ENCODE assay signal across 8 mouse cellular contexts in genomic region chr4:139351931-139352711, GRCm38 (mm10). TPM values are rescaled to one million over a fixed set of nuclear protein-coding genes. Genes with fewer than 3 reads are reported as not detected.
DNase-seq lines count a peak whose midpoint lies in the region; ATAC-seq lines count a peak whose summit lies in the region.

TSS of gene Mrto4 (minus strand) at chr4:139352576.
TSS of gene Emc1 (plus strand) at chr4:139352587.
TSS of gene Ubr4 (plus strand) at chr4:139352609.

- H3K27ac ChIP-seq in intestine, embryonic 15.5 days, result peak within 1 kb of the TSS; percentile 96

- no peaks in the 10 kb centered on the region for H3K9me3 ChIP-seq in intestine, embryonic 15.5 days

- H3K4me2 ChIP-seq in intestine, embryonic 15.5 days (replicated peaks), result peak within 1 kb of the TSS; percentile 83

- H3K4me1 ChIP-seq in intestine, embryonic 15.5 days (replicated peaks), result peaks cover 15% of the 10 kb centered on the region

- H3K27me3 ChIP-seq in intestine, embryonic 15.5 days (replicated peaks), result no peaks in the 10 kb centered on the region

- peak within 1 kb of the TSS; percentile 83 for H3K4me3 ChIP-seq in intestine, embryonic 15.5 days (replicated peaks)

- H3K36me3 ChIP-seq in intestine, embryonic 15.5 days, result peaks cover 23% of the 10 kb centered on the region

- ATAC-seq in intestine, embryonic 15.5 days, result peak; percentile 97
- peak; percentile 89 for ATAC-seq in megakaryocyte-erythroid progenitor cell, adult 5-6 weeks (replicated peaks; ENCODE audit: low FRiP score, low TSS enrichment, poor library complexity, severe bottlenecking)

- H3K9ac ChIP-seq in intestine, embryonic 15.5 days, result peak within 1 kb of the TSS; percentile 86

- WGBS in intestine, embryonic 15.5 days, result under 1% methylated on average over 64 of the region's 64 CpGs

- intact Hi-C loops in gastrocnemius, postnatal 36 days (cut with DNase I), result no loop called here
- intact Hi-C loops in left cerebral cortex, postnatal 14 days (cut with DNase I), result no loop called here

- peak; percentile 83 for DNase-seq in adrenal gland, adult 8-10 months
- peak; percentile 59 for DNase-seq in embryo, embryonic 11.5 days (ENCODE audit: low read depth, low spot score)
- DNase-seq in gastrocnemius, postnatal 36 days, result peak; percentile 73 to 80
- peak; percentile 83 to 85 for DNase-seq in left cerebral cortex, postnatal 14 days (ENCODE audit: low spot score in 2 of 2)
- peak; percentile 82 for DNase-seq in right cerebral cortex, postnatal 14 days
- peak; percentile 80 for DNase-seq in urinary bladder, postnatal 25 days (ENCODE audit: low spot score)

RNA-seq across cellular contexts. Expression of gene Mrto4, which starts in this region (rescaled TPM):
- 10 to 100 TPM; 61.8 to 65.3 (median 63.0) TPM for total RNA-seq in adrenal gland, adult 8-10 months (2022)
- total RNA-seq in gastrocnemius, postnatal 36 days (2021), result 10 to 100 TPM; 32.4 to 33.0 TPM
- polyA plus RNA-seq in intestine, embryonic 15.5 days (2015; fragmentation: Nextera tagmentation; extraction: Ambion mirVana), result 119 and 122 TPM in 2 replicates
- 10 to 100 TPM; 38.2 to 48.5 TPM for total RNA-seq in left cerebral cortex, postnatal 14 days (2021)
- total RNA-seq in megakaryocyte-erythroid progenitor cell, adult 5-6 weeks (2014; fragmentation: Nextera tagmentation), result 200 and 273 TPM in 2 replicates
- 118 and 136 TPM in 2 replicates for total RNA-seq in megakaryocyte-erythroid progenitor cell, adult 5-6 weeks (2017)

RNA-seq across cellular contexts. Expression of gene Emc1, which starts in this region (rescaled TPM):
- total RNA-seq in adrenal gland, adult 8-10 months (2022), result 100 to 1,000 TPM in 1 of 4 experiments, 10 to 100 TPM in 3; 68.1 to 102 (median 84.3) TPM
- total RNA-seq in gastrocnemius, postnatal 36 days (2021), result 10 to 100 TPM; 28.2 to 29.1 TPM
- polyA plus RNA-seq in intestine, embryonic 15.5 days (2015; fragmentation: Nextera tagmentation; extraction: Ambion mirVana), result 21.2 TPM in 2 replicates
- 10 to 100 TPM; 77.7 to 82.3 TPM for total RNA-seq in left cerebral cortex, postnatal 14 days (2021)
- total RNA-seq in megakaryocyte-erythroid progenitor cell, adult 5-6 weeks (2014; fragmentation: Nextera tagmentation), result 30.4 and 34.5 TPM in 2 replicates
- 23.9 and 55.9 TPM in 2 replicates for total RNA-seq in megakaryocyte-erythroid progenitor cell, adult 5-6 weeks (2017)

RNA-seq across cellular contexts. Expression of gene Ubr4, which starts in this region (rescaled TPM):
- 100 to 1,000 TPM; 130 to 207 (median 167) TPM for total RNA-seq in adrenal gland, adult 8-10 months (2022)
- total RNA-seq in gastrocnemius, postnatal 36 days (2021), result 10 to 100 TPM; 91.3 to 94.0 TPM
- polyA plus RNA-seq in intestine, embryonic 15.5 days (2015; fragmentation: Nextera tagmentation; extraction: Ambion mirVana), result 52.7 and 59.0 TPM in 2 replicates
- 100 to 1,000 TPM; 158 to 164 TPM for total RNA-seq in left cerebral cortex, postnatal 14 days (2021)
- total RNA-seq in megakaryocyte-erythroid progenitor cell, adult 5-6 weeks (2014; fragmentation: Nextera tagmentation), result 164 and 201 TPM in 2 replicates
- 78.1 and 79.4 TPM in 2 replicates for total RNA-seq in megakaryocyte-erythroid progenitor cell, adult 5-6 weeks (2017)

Comparison
In these comparisons a context has a peak if more than half of its experiments do, and no peak if none do; other contexts are left out.
1. Peak in every context shown above with its lines: DNase-seq, ATAC-seq, H3K4me3 ChIP-seq and H3K27ac ChIP-seq.